Mouse (Mus musculus) ZHBTc4 (cell line): ENCODE data around the gene Usp34.
A peak's percentile ranks its signal among the peaks of the same experiment; 100 is the strongest.
"Not testable (repeated sequence)": the region's sequence is repeated elsewhere in the genome, so short reads cannot be mapped to it uniquely, and the experiment has no call there.

ENCODE experiments used
- DNase-seq: peaks from one replicate; pipeline ENCODE4 v3.0.0-alpha.2; 2011; ENCODE audit warnings: low read depth, low spot score

Gene Usp34

GRCm38 (mm10) chr11:23306764-23307565 lies at the start of gene Usp34:
Usp34 (plus strand) TSS chr11:23306895.
- peak; percentile 83 for DNase-seq

- no peak for DNase-seq
Measured at GRCm38 (mm10) chr11:23259073-23259472, 47.6 kb upstream of the Usp34 start.

- DNase-seq: no peak
Measured at GRCm38 (mm10) chr11:23259481-23259880, 47.2 kb upstream of the Usp34 start.

- DNase-seq: no peak
Measured at GRCm38 (mm10) chr11:23260186-23260585, 46.5 kb upstream of the Usp34 start.

- DNase-seq: peak; percentile 78
Measured at GRCm38 (mm10) chr11:23261490-23261889, 45.2 kb upstream of the Usp34 start.

GRCm38 (mm10) chr11:23264949-23265348 lies 41.7 kb upstream of the Usp34 start:
- peak; percentile 53 for DNase-seq

- peak; percentile 64 for DNase-seq
Measured at GRCm38 (mm10) chr11:23271770-23272724, 34.6 kb upstream of the Usp34 start.

- DNase-seq: no peak
Measured at GRCm38 (mm10) chr11:23275780-23276179, 30.9 kb upstream of the Usp34 start.

- DNase-seq: no peak
Measured at GRCm38 (mm10) chr11:23284469-23284868, 22.2 kb upstream of the Usp34 start.

GRCm38 (mm10) chr11:23288866-23289265 lies 17.8 kb upstream of the Usp34 start:
- DNase-seq: not testable (repeated sequence)

- DNase-seq: no peak
Measured at GRCm38 (mm10) chr11:23297379-23297778, 9.3 kb upstream of the Usp34 start.

- DNase-seq: no peak
Measured at GRCm38 (mm10) chr11:23298301-23298700, 8.4 kb upstream of the Usp34 start.

- DNase-seq: no peak
Measured at GRCm38 (mm10) chr11:23299910-23300309, 6.8 kb upstream of the Usp34 start.

GRCm38 (mm10) chr11:23303126-23303525 lies 3.6 kb upstream of the Usp34 start:
- no peak for DNase-seq

- DNase-seq: not testable (repeated sequence)
Measured at GRCm38 (mm10) chr11:23305101-23305672, 1.5 kb upstream of the Usp34 start.

- DNase-seq: peak; percentile 96
Measured at GRCm38 (mm10) chr11:23305673-23306608, 754 bp upstream of the Usp34 start.

- DNase-seq: no peak
Measured at GRCm38 (mm10) chr11:23307566-23307920, 848 bp downstream of the Usp34 start.

- no peak for DNase-seq
Measured at GRCm38 (mm10) chr11:23313496-23313895, 6.8 kb downstream of the Usp34 start.

- DNase-seq: no peak
Measured at GRCm38 (mm10) chr11:23329413-23329812, 22.7 kb downstream of the Usp34 start.

GRCm38 (mm10) chr11:23332136-23332535 lies 25.4 kb downstream of the Usp34 start:
- DNase-seq: no peak

- no peak for DNase-seq
Measured at GRCm38 (mm10) chr11:23335160-23335559, 28.5 kb downstream of the Usp34 start.
